ENCODE assay signal across 8 mouse cellular contexts in the genomic region with DNA sequence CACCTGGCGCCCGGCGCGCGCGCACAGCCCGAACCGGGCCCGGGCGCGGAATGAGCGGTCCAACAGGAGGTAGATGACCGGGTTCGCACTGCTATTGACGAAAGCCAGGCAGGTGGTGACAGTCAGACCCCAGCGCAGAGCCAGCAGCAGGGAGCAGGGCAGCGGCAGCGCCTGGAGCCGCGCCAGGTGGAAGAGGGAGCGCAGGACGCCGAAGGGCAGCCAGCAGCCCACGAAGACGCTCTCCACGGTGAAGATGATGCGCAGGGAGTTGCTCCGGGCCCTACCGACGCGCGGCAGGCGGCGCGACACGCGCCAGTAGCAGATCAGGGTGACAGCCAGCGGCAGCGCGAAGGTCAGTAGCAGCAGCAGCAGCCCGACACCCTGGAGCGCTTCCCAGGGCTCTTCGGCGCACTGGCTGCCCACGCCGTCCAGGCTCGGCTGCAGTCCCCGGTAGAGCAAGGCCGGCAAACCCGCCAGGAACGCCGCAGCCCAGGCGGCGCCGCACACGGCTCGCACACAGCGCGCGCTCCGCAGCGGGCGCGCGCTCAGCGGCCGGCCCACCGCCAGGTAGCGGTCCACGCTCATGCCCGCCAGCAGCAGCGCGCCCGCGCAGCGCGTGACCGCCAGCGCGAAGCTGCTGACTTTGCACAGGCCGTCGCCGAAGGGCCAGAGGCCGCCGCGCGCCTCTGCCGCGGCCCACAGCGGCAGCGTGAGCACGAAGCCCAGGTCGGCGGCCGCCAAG. TPM values are rescaled to one million over a fixed set of nuclear protein-coding genes. Genes with fewer than 3 reads are reported as not detected.
A peak's percentile ranks its signal among the peaks of the same experiment; 100 is the strongest.
DNase-seq lines count a peak whose midpoint lies in the region; ATAC-seq and TF ChIP-seq lines count a peak whose summit lies in the region.

No protein-coding gene starts in this region.

- no peak for TF ChIP-seq CTCF in lung, adult 2 months (IDR thresholded peaks at IDR 0.05; ENCODE audit: insufficient read depth, low read length)

- no peak for TF ChIP-seq POLR2A in lung, adult 2 months (IDR thresholded peaks at IDR 0.05; ENCODE audit: borderline replicate concordance, extremely low read depth, low read depth, low read length)

- H3K27me3 ChIP-seq in forebrain, embryonic 16.5 days (replicated peaks; ENCODE audit: control insufficient read depth, insufficient read depth, low read length), result peaks cover 30% of the 10 kb centered on the region

- H3K36me3 ChIP-seq in forebrain, embryonic 16.5 days (ENCODE audit: control insufficient read depth, insufficient read depth), result no peaks in the 10 kb centered on the region

- peaks cover 14% of the 10 kb centered on the region for H3K4me1 ChIP-seq in forebrain, embryonic 16.5 days (replicated peaks; ENCODE audit: control insufficient read depth, insufficient read depth, low read length)
- H3K4me1 ChIP-seq in lung, adult 2 months (ENCODE audit: control insufficient read depth, insufficient read depth, low read length), result 0 out of 2 replicates have a peak, but pooled peaks cover 4% of the 10 kb centered on the region

- peak; percentile 60 for DNase-seq in ES-CJ7 (ENCODE audit: low read depth, low spot score)
- peak; percentile 89 for DNase-seq in cerebellum, adult 11-12 months
- peak; percentile 69 to 74 for DNase-seq in heart, postnatal 14 days
- DNase-seq in layer of hippocampus, adult 18-20 months (ENCODE audit: low spot score in 2 of 2), result peak; percentile 61 to 70
- peak; percentile 18 for DNase-seq in lung, adult 2 months
- DNase-seq in ovary, postnatal 36 days (ENCODE audit: low spot score), result peak; percentile 61
- DNase-seq in MN1 (ENCODE audit: low spot score), result no peak

- peak overlapping the region; percentile 96 for H3K4me2 ChIP-seq in forebrain, embryonic 16.5 days (ENCODE audit: low read length)

- ATAC-seq in forebrain, embryonic 16.5 days, result peak; percentile 81

- no peak overlapping the region for H3K27ac ChIP-seq in forebrain, embryonic 16.5 days (ENCODE audit: low read length)

- H3K9me3 ChIP-seq in forebrain, embryonic 16.5 days (ENCODE audit: control insufficient read depth, low read length), result no peaks in the 10 kb centered on the region

- H3K4me3 ChIP-seq in forebrain, embryonic 16.5 days (replicated peaks; ENCODE audit: low read length), result peak overlapping the region; percentile 66
- H3K4me3 ChIP-seq in lung, adult 2 months (replicated peaks; ENCODE audit: extremely low read depth, low read depth, low read length), result peak overlapping the region; percentile 30

- H3K9ac ChIP-seq in forebrain, embryonic 16.5 days (replicated peaks; ENCODE audit: low read depth, low read length), result peak overlapping the region; percentile 75

- WGBS in forebrain, embryonic 16.5 days, result 1% methylated on average over 89 of the region's 95 CpGs
- whole genome bisulfite sequencing in lung, adult 2 months, result under 1% methylated on average over 95 of the region's 95 CpGs

- intact Hi-C loops in heart, postnatal 14 days (cut with DNase I), result no loop called here

RNA-seq across cellular contexts. Expression of gene Gpr25, which starts 0.6 kb away (rescaled TPM):
- not detected in 2 replicates for polyA plus RNA-seq in forebrain, embryonic 16.5 days (2015; fragmentation: Nextera tagmentation; extraction: Ambion mirVana)
- total RNA-seq in heart, postnatal 14 days (2021), result not detected
- total RNA-seq in layer of hippocampus, adult 18-20 months (2021), result 1 to 10 TPM; 3.7 to 4.2 TPM
- 0.14 and 0.45 TPM in 2 replicates for polyA plus RNA-seq in lung, adult 2 months (2012; rRNA removed)

RNA-seq across cellular contexts. Expression of gene Inava, which starts 26.0 kb away (rescaled TPM):
- 4.2 and 5.2 TPM in 2 replicates for polyA plus RNA-seq in forebrain, embryonic 16.5 days (2015; fragmentation: Nextera tagmentation; extraction: Ambion mirVana)
- total RNA-seq in heart, postnatal 14 days (2021), result under 1 TPM in 1 of 2 experiments, not detected in 1; 0.22 TPM
- 1 to 10 TPM; 2.7 to 3.0 TPM for total RNA-seq in layer of hippocampus, adult 18-20 months (2021)
- 4.2 and 7.3 TPM in 2 replicates for polyA plus RNA-seq in lung, adult 2 months (2012; rRNA removed)

RNA-seq across cellular contexts. Expression of gene Mroh3, which starts 47.4 kb away (rescaled TPM):
- 0.16 TPM in 1 of 2 replicates, not detected in the other for polyA plus RNA-seq in forebrain, embryonic 16.5 days (2015; fragmentation: Nextera tagmentation; extraction: Ambion mirVana)
- total RNA-seq in heart, postnatal 14 days (2021), result not detected
- total RNA-seq in layer of hippocampus, adult 18-20 months (2021), result under 1 TPM; 0.41 to 0.54 TPM
- polyA plus RNA-seq in lung, adult 2 months (2012; rRNA removed), result 0.14 TPM in 1 of 2 replicates, not detected in the other

Comparison
In these comparisons a context has a peak if more than half of its experiments do, and no peak if none do; other contexts are left out.
1. RNA of gene Gpr25, which starts 0.6 kb away (total RNA-seq): 3.7 to 4.2 TPM in layer of hippocampus, adult 18-20 months; not detected in heart, postnatal 14 days; every median in the first group is over 4 times any median in the second.